Mouse (Mus musculus): ENCODE data around the gene BC025920. TPM values are rescaled to one million over a fixed set of nuclear protein-coding genes. Genes with fewer than 3 reads are reported as not detected.

BC025920 gene
- total RNA-seq, 2 experiments from 2014 or later = 2.6 to 2.9 TPM

DNA sequence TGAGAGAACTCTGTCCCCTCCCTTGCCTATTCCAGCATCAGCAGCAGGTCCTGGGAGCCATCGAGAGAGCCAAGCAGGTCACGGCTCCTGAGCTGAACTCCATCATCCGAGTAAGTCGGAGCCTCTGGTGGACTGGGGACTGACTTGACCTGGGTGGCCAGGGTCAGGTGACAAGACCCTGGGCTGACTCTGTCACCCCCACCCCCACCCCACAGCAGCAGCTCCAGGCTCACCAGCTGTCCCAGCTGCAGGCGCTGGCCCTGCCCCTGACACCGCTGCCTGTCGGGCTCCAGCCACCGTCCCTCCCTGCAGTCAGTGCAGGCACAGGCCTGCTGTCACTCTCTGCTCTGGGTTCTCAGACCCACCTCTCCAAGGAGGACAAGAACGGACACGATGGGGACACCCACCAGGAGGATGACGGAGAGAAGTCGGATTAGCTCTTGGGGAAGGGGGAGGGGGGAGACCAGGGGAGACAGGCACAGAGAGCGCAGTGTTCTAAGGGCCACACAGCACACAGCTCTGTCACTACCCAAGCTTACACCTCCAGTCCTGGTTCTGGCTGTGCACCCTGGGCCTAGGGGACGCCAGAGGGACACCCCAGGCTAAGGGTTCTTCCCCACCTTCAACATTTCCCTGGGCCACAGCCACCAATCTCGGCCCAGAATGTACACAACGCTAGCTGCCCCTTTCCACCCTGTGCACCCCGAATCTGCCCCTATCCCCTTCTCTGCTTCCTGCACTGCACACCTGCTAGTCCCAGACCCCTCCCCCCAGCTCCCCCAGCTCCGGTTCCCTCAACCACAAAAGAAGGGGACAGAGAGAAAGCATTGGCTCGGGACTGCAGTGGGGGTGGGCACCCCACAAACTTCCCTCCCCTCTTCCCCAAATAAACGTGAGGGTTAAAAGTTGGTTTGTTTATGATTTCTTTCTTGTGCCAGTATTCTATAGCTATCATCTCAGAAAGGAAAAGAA lies 40.5 kb upstream of the BC025920 start:
- TF ChIP-seq CTCF (IDR thresholded peaks at IDR 0.05) = no peak
- H3K4me3 ChIP-seq = no peak overlapping the region
- DNase-seq (ENCODE audit: extremely low spot score in 1 of 2, low spot score in 2 of 2) = no peak
- no peak overlapping the region for H3K27ac ChIP-seq
- intact Hi-C loops (cut with DNase I) = no loop called here

DNA sequence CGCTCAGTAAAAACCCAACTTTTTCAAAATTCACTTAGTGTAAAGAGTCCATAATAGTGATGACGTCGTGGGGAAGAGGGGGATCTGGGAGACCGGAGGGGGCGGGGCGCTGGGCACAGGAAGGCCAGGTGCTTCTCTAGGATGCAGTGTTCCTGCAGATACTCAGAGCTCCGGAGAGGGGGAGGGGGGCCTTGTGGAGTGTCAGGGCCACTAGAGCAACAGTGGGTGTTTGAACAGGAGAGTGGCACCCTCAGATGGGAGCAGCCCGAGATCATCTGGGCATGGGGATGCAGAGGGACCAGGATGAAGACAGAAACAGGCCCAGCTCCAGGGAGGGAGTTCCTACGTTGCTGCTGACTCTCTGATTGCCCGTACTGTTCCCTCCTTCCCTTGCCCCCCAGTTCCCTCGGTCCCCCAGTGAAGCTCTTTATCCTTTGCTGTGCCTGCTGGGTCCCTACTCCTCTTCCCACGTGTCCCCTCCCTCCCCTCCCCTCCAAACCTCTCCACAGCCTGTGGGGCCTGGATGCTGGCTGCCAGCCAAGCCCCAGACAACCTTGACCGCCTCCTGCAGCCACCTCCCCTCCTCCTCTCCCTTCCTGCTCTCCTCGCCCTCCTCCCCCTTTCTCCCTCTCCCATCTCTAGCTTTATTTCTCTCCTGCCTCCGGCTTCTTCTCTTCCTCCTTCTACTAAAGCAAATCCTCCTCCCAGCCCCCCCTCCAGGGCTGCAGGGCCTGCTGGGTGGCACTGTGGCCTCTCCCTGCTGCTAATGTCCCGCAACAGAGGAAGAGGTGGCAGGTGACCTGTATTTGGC lies 37.5 kb upstream of the BC025920 start:
- no peak overlapping the region for H3K27ac ChIP-seq
- no peak for TF ChIP-seq CTCF (IDR thresholded peaks at IDR 0.05)
- no peak overlapping the region for H3K4me3 ChIP-seq
- no peak for DNase-seq (ENCODE audit: extremely low spot score in 1 of 2, low spot score in 2 of 2)
- intact Hi-C loops (cut with DNase I) = no loop called here

DNA sequence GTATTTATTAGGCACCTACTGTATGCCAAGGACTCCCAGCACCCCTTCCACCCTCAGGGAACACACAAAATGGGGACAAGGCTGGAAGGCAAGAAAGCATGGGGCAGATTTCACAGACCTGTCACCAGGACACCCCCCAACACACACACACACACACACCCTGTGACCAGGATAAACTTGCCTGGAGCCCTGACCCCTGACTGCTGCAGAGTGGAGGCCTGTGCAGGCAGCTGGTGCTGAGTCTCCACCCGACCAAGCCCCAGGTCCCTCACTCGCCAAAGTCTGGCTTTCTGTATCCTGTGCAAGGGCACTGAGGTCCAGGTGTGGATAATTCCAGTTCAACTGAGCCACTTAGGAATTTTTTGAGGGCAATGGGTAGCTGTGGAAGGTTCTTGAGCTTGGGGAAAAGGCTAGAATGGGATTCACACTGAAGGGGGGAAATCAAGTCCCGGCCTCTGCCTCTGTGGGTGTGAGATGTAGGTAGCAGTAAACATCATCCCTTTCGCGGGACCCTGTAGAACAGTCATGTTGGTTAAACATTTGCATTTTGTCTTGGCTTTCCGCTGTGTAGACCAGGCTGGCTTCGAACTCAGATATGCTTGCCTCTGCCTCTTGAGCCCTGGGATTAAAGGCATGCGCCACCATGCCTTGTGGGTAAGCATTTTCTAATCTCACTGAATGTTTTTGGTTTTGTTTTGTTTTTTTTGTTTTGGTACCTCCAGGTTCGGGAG lies 36.4 kb upstream of the BC025920 start:
- TF ChIP-seq CTCF (IDR thresholded peaks at IDR 0.05) = no peak
- H3K27ac ChIP-seq = no peak overlapping the region
- no peak for DNase-seq (ENCODE audit: extremely low spot score in 1 of 2, low spot score in 2 of 2)
- no peak overlapping the region for H3K4me3 ChIP-seq
- intact Hi-C loops (cut with DNase I) = loop anchor here (2.0 kb wide), 1 partner anchor 35 kb away; no protein-coding TSS in a partner anchor

GRCm38 (mm10) chr10:81570238-81570800 lies 35.8 kb upstream of the BC025920 start:
- DNase-seq (ENCODE audit: extremely low spot score in 1 of 2, low spot score in 2 of 2) = no peak
- Histone ChIP-seq H3K27ac (peak overlapping the region; percentile 82), H3K4me3 (peak overlapping the region; percentile 82)
- TF ChIP-seq CTCF (IDR thresholded peaks at IDR 0.05) = no peak
- intact Hi-C loops (cut with DNase I) = loop anchor here (2.0 kb wide), 1 partner anchor 34 kb away; no protein-coding TSS in a partner anchor

- Histone ChIP-seq H3K27ac (peak overlapping the region; percentile 82), H3K4me3 (peak overlapping the region; percentile 82)
- intact Hi-C loops (cut with DNase I) = loop anchor here (1.0 to 2.0 kb wide), 2 partner anchors 29 to 34 kb away; no protein-coding TSS in a partner anchor
- peak; percentile 93 to 95 for DNase-seq (ENCODE audit: extremely low spot score in 1 of 2, low spot score in 2 of 2)
- no peak for TF ChIP-seq CTCF (IDR thresholded peaks at IDR 0.05)
These were observed 35.1 kb upstream of the BC025920 start for GRCm38 (mm10) chr10:81570831-81571500.

DNA sequence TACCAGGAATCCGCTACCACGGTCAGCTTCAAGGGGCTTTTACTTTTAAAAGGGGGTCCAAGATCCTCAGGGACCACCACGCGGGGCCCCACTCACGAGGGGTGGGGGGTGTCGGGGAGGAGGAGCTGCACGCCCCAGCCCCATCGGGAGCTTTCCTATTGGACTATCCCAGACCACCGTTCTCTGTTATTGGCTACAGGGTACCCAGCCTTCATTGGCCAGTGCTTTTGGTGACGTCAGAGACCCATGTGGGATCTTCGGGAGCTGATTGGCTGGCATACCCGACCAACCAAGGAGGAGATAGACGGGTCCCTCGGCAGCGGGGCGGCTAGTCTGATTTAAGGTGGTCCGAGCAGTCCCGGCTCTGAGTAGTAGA lies 34.6 kb upstream of the BC025920 start:
- DNase-seq (ENCODE audit: extremely low spot score in 1 of 2, low spot score in 2 of 2) = peak; percentile 97 to 98
- Histone ChIP-seq H3K27ac (peak overlapping the region; percentile 82), H3K4me3 (peak overlapping the region; percentile 82)
- intact Hi-C loops (cut with DNase I) = loop anchor here (1.0 to 2.0 kb wide), 2 partner anchors 29 to 33 kb away; no protein-coding TSS in a partner anchor
- TF ChIP-seq CTCF (IDR thresholded peaks at IDR 0.05) = no peak

GRCm38 (mm10) chr10:81572133-81572671 lies 33.9 kb upstream of the BC025920 start:
- intact Hi-C loops (cut with DNase I) = no loop called here
- Histone ChIP-seq H3K4me3 (peak overlapping the region; percentile 82; the same call in 1 of the 2 replicates), H3K27ac (no peak overlapping the region)
- no peak for DNase-seq (ENCODE audit: extremely low spot score in 1 of 2, low spot score in 2 of 2)
- TF ChIP-seq CTCF (IDR thresholded peaks at IDR 0.05) = no peak

- no peak for DNase-seq (ENCODE audit: extremely low spot score in 1 of 2, low spot score in 2 of 2)
- intact Hi-C loops (cut with DNase I) = no loop called here
- no peak overlapping the region for H3K27ac ChIP-seq
- H3K4me3 ChIP-seq = no peak overlapping the region
- no peak for TF ChIP-seq CTCF (IDR thresholded peaks at IDR 0.05)
These were observed 33.1 kb upstream of the BC025920 start for GRCm38 (mm10) chr10:81572975-81573374.

- peak within 1 kb of the TSS; percentile 79 for H3K27ac ChIP-seq
- peak within 1 kb of the TSS; percentile 80 for H3K4me3 ChIP-seq
- intact Hi-C loops (cut with DNase I) = loop anchor here (2.0 kb wide), 1 partner anchor 22 kb away; no protein-coding TSS in a partner anchor
- no peak for DNase-seq (ENCODE audit: extremely low spot score in 1 of 2, low spot score in 2 of 2)
- TF ChIP-seq CTCF (IDR thresholded peaks at IDR 0.05) = no peak
These were observed 31.7 kb upstream of the BC025920 start, which contains the start of gene Tle2 for GRCm38 (mm10) chr10:81574081-81575056. TSS of gene Tle2 (plus strand) at chr10:81574561.

All from left cerebral cortex, adult 2 months (tissue).